Mouse (Mus musculus) c-Kit-negative CD71-positive TER-119-positive erythroid progenitor cells, embryonic 14.5 days (primary cell): ENCODE measurements around the gene Tcf7l2.

Experiments
- DNase-seq: peaks from one replicate; pipeline ENCODE4 v3.0.0-alpha.2; 2013; ENCODE audit warnings: low read depth, low spot score

Tcf7l2 gene

GRCm38 (mm10) chr19:55860009-55860743 is 118.6 kb downstream of the Tcf7l2 start:
- no peak for DNase-seq

- DNase-seq = peak; percentile 36
Measured at GRCm38 (mm10) chr19:55861746-55862145, 120.1 kb downstream of the Tcf7l2 start.

GRCm38 (mm10) chr19:55862559-55862958 is 120.9 kb downstream of the Tcf7l2 start:
- DNase-seq = no peak

GRCm38 (mm10) chr19:55865049-55865448 is 123.4 kb downstream of the Tcf7l2 start:
- no peak for DNase-seq

GRCm38 (mm10) chr19:55865774-55866578 is 124.4 kb downstream of the Tcf7l2 start:
- peak; percentile 76 for DNase-seq

- DNase-seq = peak; percentile 63
Measured at GRCm38 (mm10) chr19:55867255-55867654, 125.6 kb downstream of the Tcf7l2 start.

GRCm38 (mm10) chr19:55867905-55868304 is 126.3 kb downstream of the Tcf7l2 start:
- DNase-seq = no peak

- no peak for DNase-seq
Measured at GRCm38 (mm10) chr19:55868597-55868996, 127.0 kb downstream of the Tcf7l2 start.

- no peak for DNase-seq
Measured at GRCm38 (mm10) chr19:55870825-55871224, 129.2 kb downstream of the Tcf7l2 start.

GRCm38 (mm10) chr19:55871496-55871895 is 129.9 kb downstream of the Tcf7l2 start:
- no peak for DNase-seq

- DNase-seq = no peak
Measured at GRCm38 (mm10) chr19:55873221-55873620, 131.6 kb downstream of the Tcf7l2 start.

GRCm38 (mm10) chr19:55876501-55876900 is 134.9 kb downstream of the Tcf7l2 start:
- DNase-seq = no peak

GRCm38 (mm10) chr19:55877404-55877915 is 135.8 kb downstream of the Tcf7l2 start:
- peak; percentile 52 for DNase-seq

- DNase-seq = no peak
Measured at GRCm38 (mm10) chr19:55880664-55881359, 139.2 kb downstream of the Tcf7l2 start.

GRCm38 (mm10) chr19:55886536-55886935 is 144.9 kb downstream of the Tcf7l2 start:
- no peak for DNase-seq

- no peak for DNase-seq
Measured at GRCm38 (mm10) chr19:55891692-55892183, 150.1 kb downstream of the Tcf7l2 start.

- DNase-seq = no peak
Measured at GRCm38 (mm10) chr19:55893557-55893956, 151.9 kb downstream of the Tcf7l2 start.

- no peak for DNase-seq
Measured at GRCm38 (mm10) chr19:55894396-55894795, 152.8 kb downstream of the Tcf7l2 start.

GRCm38 (mm10) chr19:55895317-55895716 is 153.7 kb downstream of the Tcf7l2 start:
- DNase-seq = no peak

GRCm38 (mm10) chr19:55895807-55896420 is 154.3 kb downstream of the Tcf7l2 start:
- no peak for DNase-seq

- DNase-seq = no peak
Measured at GRCm38 (mm10) chr19:55896629-55897028, 155.0 kb downstream of the Tcf7l2 start.
